Mouse (Mus musculus) hindbrain, embryonic 16.5 days (tissue): Measurements from ENCODE around the gene Klf4. TPM values are rescaled to one million over a fixed set of nuclear protein-coding genes. Genes with fewer than 3 reads are reported as not detected.

Experiments
- ATAC-seq: fragments of 200-750 bp; cut with Nextera tagmentation; 2 replicates; pipeline ENCODE4 v1.8.0; 2017; ENCODE audit warnings: moderate TSS enrichment, moderate library complexity
- H3K27ac ChIP-seq: fragments of 300-500 bp; sonication (generic); 2 replicates; pipeline ENCODE4 v1.5.1; 2014; ENCODE audit warnings: low read depth, mild to moderate bottlenecking, control low read depth, low read length, moderate library complexity
- H3K27me3 ChIP-seq: fragments of 300-500 bp; sonication (generic); replicated peaks from 2 replicates; pipeline ENCODE4 v1.6.1; 2014; ENCODE audit warnings: low read length; ENCODE audit not compliant: control insufficient read depth, insufficient read depth
- H3K36me3 ChIP-seq: fragments of 300-500 bp; sonication (generic); 2 replicates; pipeline ENCODE4 v1.6.1; 2014; ENCODE audit warnings: mild to moderate bottlenecking, low read length, moderate library complexity, mixed read lengths; ENCODE audit not compliant: control insufficient read depth, insufficient read depth
- H3K4me1 ChIP-seq: fragments of 300-500 bp; sonication (generic); 2 replicates; pipeline ENCODE4 v1.6.1; 2014; ENCODE audit warnings: low read depth, low read length; ENCODE audit not compliant: control insufficient read depth, insufficient read depth
- H3K4me2 ChIP-seq: fragments of 300-500 bp; sonication (generic); 2 replicates; pipeline ENCODE4 v1.6.1; 2014; ENCODE audit warnings: mild to moderate bottlenecking, low read length, control low read depth, moderate library complexity
- H3K4me3 ChIP-seq: fragments of 300-500 bp; sonication (generic); 2 replicates; pipeline ENCODE4 v1.5.1; 2014; ENCODE audit warnings: mild to moderate bottlenecking, low read length, control low read depth, moderate library complexity
- H3K9ac ChIP-seq: fragments of 300-500 bp; sonication (generic); 2 replicates; pipeline ENCODE4 v1.6.1; 2014; ENCODE audit warnings: low read depth, mild to moderate bottlenecking, control low read depth, low read length, moderate library complexity
- H3K9me3 ChIP-seq: fragments of 300-500 bp; sonication (generic); 2 replicates; pipeline ENCODE4 v1.6.1; 2014; ENCODE audit warnings: mild to moderate bottlenecking, low read length, moderate library complexity; ENCODE audit not compliant: control insufficient read depth
- WGBS: fragments of 180-500 bp; shearing (Covaris S2); extraction: QIAGEN DNeasy Blood & Tissue Kit; methylation state at CpG from one replicate; pipeline ENCODE4 v1.1.7; 2014; 5-methylcytosine and 5-hydroxymethylcytosine counted together
- polyA plus RNA-seq: library from polyadenylated mRNA; unstranded; fragments of >200 nt; fragmentation: Nextera tagmentation; extraction: Ambion mirVana; gene quantifications from 2 replicates; pipeline ENCODE4 v1.2.1, GENCODE M21; 2015

Gene Klf4
- polyA plus RNA-seq, 1 experiment from 2014 or later = 3.4 TPM

DNA sequence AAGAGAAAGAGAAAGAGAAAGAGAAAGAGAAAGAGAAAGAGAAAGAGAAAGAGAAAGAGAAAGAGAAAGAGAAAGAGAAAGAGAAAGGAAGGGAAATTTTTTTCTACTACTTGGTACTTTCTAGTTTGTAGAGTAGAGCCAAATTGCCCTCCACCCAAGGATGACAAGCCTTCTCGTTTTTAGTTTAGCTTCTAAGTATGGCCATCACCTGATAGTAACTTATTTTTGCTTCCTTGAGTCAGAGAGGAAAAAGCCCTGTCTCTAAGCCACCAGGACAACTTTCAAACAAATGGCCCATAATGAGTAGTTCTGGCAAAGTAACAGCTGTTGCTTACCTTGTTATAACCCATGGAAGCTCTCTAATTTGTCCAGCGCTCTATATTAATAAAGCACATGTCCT is 20.9 kb downstream of the Klf4 start:
- no peak for ATAC-seq
- H3K36me3 ChIP-seq = no peaks in the 10 kb centered on the region
- H3K4me3 ChIP-seq = no peak overlapping the region
- 84% methylated on average over 2 of the region's 2 CpGs for WGBS
- no peak overlapping the region for H3K4me2 ChIP-seq
- H3K9ac ChIP-seq = no peak overlapping the region
- no peak overlapping the region for H3K27ac ChIP-seq
- no peaks in the 10 kb centered on the region for H3K9me3 ChIP-seq
- H3K4me1 ChIP-seq = no peaks in the 10 kb centered on the region
- H3K27me3 ChIP-seq = no peaks in the 10 kb centered on the region

DNA sequence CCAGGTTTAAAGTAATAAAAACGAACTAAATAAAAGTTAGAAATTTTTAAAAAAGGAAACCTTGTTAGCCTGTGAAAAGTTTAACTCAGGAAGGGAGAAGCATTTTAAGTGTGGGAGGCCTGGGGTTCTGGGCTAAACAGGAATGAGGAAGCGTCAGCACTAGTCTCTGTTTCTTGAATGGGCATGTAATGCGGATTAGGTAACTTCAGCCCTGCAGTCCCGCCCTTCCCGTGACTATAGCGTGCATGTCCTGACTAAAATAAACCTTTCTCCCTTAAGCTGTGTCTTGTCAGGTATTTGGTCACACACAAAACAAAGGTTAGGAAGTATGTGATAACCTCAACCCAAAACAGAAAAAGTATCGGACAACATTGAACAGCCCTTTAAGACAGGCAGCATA is 23.6 kb downstream of the Klf4 start:
- no peak overlapping the region for H3K4me2 ChIP-seq
- no peak overlapping the region for H3K9ac ChIP-seq
- H3K27ac ChIP-seq = no peak overlapping the region
- H3K4me1 ChIP-seq = no peaks in the 10 kb centered on the region
- H3K9me3 ChIP-seq = no peaks in the 10 kb centered on the region
- 88% methylated on average over 7 of the region's 7 CpGs for WGBS
- H3K27me3 ChIP-seq = no peaks in the 10 kb centered on the region
- no peak overlapping the region for H3K4me3 ChIP-seq
- no peaks in the 10 kb centered on the region for H3K36me3 ChIP-seq
- ATAC-seq = no peak

DNA sequence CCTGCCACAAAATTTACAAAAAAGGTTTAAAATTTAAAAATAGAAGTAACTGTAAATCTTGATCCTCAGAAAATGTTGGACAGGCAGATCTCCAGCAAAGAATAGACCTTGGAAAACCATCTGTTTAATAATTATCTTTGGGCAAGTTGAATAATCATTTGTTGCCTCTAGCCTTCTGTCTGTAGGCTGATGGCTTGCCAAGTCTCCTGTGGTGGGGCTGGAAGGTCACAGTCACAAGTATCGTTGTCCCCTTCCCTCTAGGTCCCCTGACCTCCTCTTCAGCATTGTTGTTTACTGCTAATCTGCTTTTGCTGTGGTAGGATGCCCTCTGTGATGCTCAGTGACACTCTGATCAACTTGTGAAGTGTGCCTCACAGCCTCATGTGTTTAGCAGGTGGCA is 33.6 kb downstream of the Klf4 start:
- no peak overlapping the region for H3K4me2 ChIP-seq
- H3K27ac ChIP-seq = no peak overlapping the region
- H3K36me3 ChIP-seq = no peaks in the 10 kb centered on the region
- no peaks in the 10 kb centered on the region for H3K9me3 ChIP-seq
- 55% methylated on average over 1 of the region's 1 CpGs for WGBS
- no peaks in the 10 kb centered on the region for H3K27me3 ChIP-seq
- H3K9ac ChIP-seq = no peak overlapping the region
- no peaks in the 10 kb centered on the region for H3K4me1 ChIP-seq
- H3K4me3 ChIP-seq = no peak overlapping the region
- no peak for ATAC-seq

DNA sequence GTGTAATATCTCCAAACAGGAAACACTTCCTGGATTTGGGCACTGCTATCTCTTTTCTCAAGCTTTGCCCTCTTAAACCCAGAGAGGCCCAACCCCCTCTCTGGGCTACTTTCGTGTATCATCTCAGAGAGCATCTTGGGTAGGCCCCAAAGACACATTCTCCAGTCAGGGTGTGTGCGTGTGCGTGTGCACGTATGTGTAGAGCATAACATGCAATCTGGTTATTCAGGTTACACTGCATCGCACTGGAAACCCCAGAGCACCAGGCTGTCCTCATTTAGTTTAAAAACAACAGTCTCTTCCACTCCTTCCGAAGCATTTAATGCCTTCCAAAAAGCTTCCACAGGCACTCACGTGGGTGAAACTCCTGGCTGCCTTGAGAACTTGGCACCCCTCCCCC is 35.9 kb downstream of the Klf4 start:
- H3K9me3 ChIP-seq = no peaks in the 10 kb centered on the region
- H3K4me3 ChIP-seq = no peak overlapping the region
- no peak overlapping the region for H3K4me2 ChIP-seq
- 85% methylated on average over 7 of the region's 7 CpGs for WGBS
- no peaks in the 10 kb centered on the region for H3K27me3 ChIP-seq
- no peak overlapping the region for H3K27ac ChIP-seq
- no peak for ATAC-seq
- no peaks in the 10 kb centered on the region for H3K4me1 ChIP-seq
- no peaks in the 10 kb centered on the region for H3K36me3 ChIP-seq
- no peak overlapping the region for H3K9ac ChIP-seq

DNA sequence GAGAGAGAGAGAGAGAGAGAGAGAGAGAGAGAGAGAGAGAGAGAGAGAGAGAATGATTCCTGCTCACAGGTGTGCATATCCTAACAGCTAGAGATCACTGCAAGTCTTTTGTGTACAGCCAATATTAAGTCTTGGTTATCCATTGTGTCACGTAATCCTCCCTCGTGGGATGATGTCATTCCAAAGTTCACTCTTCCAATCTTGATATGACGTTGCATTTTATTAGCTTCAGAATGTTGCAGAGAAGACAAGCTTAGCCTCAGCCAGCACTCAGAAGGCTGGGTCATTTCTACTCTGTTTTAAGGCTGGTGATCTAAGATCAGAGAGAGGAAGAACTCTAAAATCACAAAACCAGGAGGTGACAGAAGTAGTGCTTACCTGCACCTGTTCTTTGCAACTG is 39.0 kb downstream of the Klf4 start:
- H3K9me3 ChIP-seq = no peaks in the 10 kb centered on the region
- H3K27me3 ChIP-seq = no peaks in the 10 kb centered on the region
- no peak for ATAC-seq
- WGBS = 79% methylated on average over 3 of the region's 3 CpGs
- no peak overlapping the region for H3K4me3 ChIP-seq
- no peak overlapping the region for H3K4me2 ChIP-seq
- no peaks in the 10 kb centered on the region for H3K4me1 ChIP-seq
- no peak overlapping the region for H3K9ac ChIP-seq
- no peak overlapping the region for H3K27ac ChIP-seq
- no peaks in the 10 kb centered on the region for H3K36me3 ChIP-seq

DNA sequence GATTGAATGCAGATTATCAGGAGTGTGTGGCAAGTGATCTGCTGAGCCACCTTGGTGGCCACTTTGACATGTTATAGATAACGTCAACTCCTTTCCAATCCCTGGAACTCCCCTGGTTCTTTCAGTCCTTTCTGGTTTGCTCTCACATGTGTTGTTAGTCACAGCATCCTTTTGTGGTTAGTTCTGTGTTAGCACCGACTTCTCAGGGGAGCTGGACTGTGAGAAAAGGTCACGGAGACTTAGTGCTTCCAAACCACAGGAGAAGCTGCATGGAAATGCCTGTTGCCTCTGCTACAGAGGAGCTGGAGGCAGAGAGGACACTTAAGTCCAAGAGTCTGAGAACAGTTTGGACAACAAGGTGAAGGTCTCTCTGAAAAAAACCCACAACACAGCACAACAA is 42.9 kb downstream of the Klf4 start:
- ATAC-seq = no peak
- Histone ChIP-seq H3K4me2 (no peak overlapping the region), H3K9ac (no peak overlapping the region), H3K27ac (no peak overlapping the region), H3K4me1 (no peaks in the 10 kb centered on the region), H3K4me3 (no peak overlapping the region), H3K27me3 (no peaks in the 10 kb centered on the region), H3K36me3 (no peaks in the 10 kb centered on the region), H3K9me3 (no peaks in the 10 kb centered on the region)
- 79% methylated on average over 3 of the region's 3 CpGs for WGBS

DNA sequence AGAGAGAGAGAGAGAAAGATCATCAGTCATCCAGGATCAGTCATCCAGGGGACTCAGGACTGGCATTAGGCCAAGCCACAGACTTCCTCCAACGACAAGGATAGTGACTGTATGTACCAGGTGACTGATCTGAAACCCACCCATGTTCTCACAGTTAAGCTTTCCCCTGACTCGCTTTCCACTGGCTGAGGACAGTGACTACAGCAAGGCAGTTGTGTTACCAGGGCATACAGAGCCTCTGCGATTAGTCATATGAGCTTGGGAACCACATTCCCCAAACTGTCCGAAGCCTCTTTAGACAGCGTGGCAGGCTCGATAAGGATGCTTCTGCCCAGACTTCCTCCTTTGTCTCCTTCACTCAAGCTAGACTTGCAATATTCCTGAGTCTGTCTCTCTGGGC is 43.7 kb downstream of the Klf4 start:
- 82% methylated on average over 6 of the region's 6 CpGs for WGBS
- no peak overlapping the region for H3K27ac ChIP-seq
- H3K9me3 ChIP-seq = no peaks in the 10 kb centered on the region
- H3K4me2 ChIP-seq = no peak overlapping the region
- no peak for ATAC-seq
- H3K4me1 ChIP-seq = no peaks in the 10 kb centered on the region
- H3K4me3 ChIP-seq = no peak overlapping the region
- H3K36me3 ChIP-seq = no peaks in the 10 kb centered on the region
- no peak overlapping the region for H3K9ac ChIP-seq
- no peaks in the 10 kb centered on the region for H3K27me3 ChIP-seq

DNA sequence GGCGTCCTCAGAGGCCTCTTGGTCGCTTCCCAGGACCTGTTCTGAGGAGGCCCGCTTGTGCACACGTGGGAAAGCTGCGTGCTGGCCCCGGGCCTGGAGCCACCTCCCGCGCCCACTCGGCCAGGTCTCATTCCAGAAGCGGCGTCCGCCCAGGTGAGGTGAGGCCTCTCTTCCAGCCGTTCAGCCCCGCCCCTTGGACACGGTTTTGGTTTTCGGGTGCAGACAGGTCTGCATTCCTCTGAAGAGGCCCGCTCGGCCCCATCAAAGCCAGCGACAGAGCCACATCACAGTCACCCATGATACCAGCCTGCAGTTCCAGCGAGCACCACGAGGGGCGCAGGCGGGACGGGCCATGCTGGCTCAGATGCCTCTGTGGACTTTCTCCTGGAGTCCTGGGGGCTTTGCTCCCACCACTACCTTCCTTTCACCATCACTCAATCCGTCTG is 51.9 kb downstream of the Klf4 start:
- 17% methylated on average over 25 of the region's 25 CpGs for WGBS
- Histone ChIP-seq H3K27ac (no peak overlapping the region), H3K27me3 (no peaks in the 10 kb centered on the region), H3K36me3 (no peaks in the 10 kb centered on the region), H3K4me2 (peak overlapping the region; percentile 55), H3K9me3 (no peaks in the 10 kb centered on the region), H3K4me1 (no peaks in the 10 kb centered on the region), H3K9ac (peak overlapping the region; percentile 56), H3K4me3 (peak overlapping the region; percentile 26; the same call in 1 of the 2 replicates)
- ATAC-seq = peak; percentile 50

DNA sequence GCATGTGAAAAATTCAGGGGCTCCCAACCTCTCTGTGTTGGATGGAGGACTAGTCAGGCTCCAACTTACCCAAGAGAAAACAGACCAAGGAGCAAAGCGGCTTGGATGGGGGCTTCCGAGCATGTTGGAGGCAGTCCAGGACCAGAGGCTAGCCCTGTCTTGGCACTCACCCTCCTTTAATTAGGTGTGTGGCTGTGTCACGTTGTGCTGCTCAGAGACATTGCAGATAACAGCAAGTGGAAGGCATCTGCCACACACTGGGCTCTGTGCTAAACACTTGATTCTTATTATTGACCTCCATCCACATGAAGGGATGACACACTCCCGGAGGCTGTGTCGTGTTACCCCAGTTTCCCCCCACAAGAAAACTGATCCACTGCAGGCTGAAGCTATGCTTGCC is 53.9 kb downstream of the Klf4 start:
- H3K27me3 ChIP-seq = no peaks in the 10 kb centered on the region
- 0 out of 2 replicates have a peak, but pooled peaks have one; percentile 29 for ATAC-seq
- no peak overlapping the region for H3K9ac ChIP-seq
- H3K27ac ChIP-seq = no peak overlapping the region
- 53% methylated on average over 5 of the region's 5 CpGs for WGBS
- 0 out of 2 replicates have a peak, but pooled peaks cover 2% of the 10 kb centered on the region for H3K4me1 ChIP-seq
- H3K36me3 ChIP-seq = no peaks in the 10 kb centered on the region
- H3K4me3 ChIP-seq = no peak overlapping the region
- H3K9me3 ChIP-seq = no peaks in the 10 kb centered on the region
- no peak overlapping the region for H3K4me2 ChIP-seq

DNA sequence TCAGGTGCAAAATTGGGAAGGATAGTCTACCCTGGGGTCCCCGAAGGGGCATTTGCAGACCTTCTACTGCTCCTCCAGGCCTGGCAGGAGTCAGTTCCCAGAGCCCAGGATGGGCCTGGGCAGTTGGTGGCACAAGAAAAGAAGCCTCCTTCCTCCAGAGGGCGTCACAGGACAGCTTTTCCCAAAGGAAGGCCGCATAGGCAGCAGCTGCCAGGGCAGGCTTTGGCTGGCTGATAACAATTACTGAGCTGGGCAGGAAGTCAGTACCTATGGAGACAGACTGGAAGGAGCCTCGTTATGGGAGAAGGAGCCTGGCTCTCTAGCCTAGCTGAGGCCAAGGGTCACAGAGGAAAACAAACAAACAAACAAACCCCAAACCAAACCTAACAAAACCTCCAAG is 54.3 kb downstream of the Klf4 start:
- Histone ChIP-seq H3K9me3 (no peaks in the 10 kb centered on the region), H3K36me3 (no peaks in the 10 kb centered on the region), H3K9ac (no peak overlapping the region), H3K4me1 (0 out of 2 replicates have a peak, but pooled peaks cover 2% of the 10 kb centered on the region), H3K4me2 (no peak overlapping the region), H3K4me3 (no peak overlapping the region), H3K27me3 (no peaks in the 10 kb centered on the region), H3K27ac (no peak overlapping the region)
- WGBS = 35% methylated on average over 4 of the region's 4 CpGs
- ATAC-seq = peak; percentile 55; the same call in 1 of the 2 replicates
